Mouse (Mus musculus) C2C12 (cell line): ENCODE measurements around the gene Tnfrsf13b. TPM values are rescaled to one million over a fixed set of nuclear protein-coding genes. Genes with fewer than 3 reads are reported as not detected.

ENCODE experiments used
- H3K27me3 ChIP-seq: one replicate; pipeline ENCODE4 v1.6.1; 2011; ENCODE audit not compliant: control insufficient read depth, insufficient read depth, insufficient read length
- H3K36me3 ChIP-seq: one replicate; pipeline ENCODE4 v1.6.1; 2011; ENCODE audit not compliant: control insufficient read depth, insufficient read depth
- H3K4me3 ChIP-seq: one replicate; pipeline ENCODE4 v1.5.1; 2011; ENCODE audit warnings: mild to moderate bottlenecking, control low read depth; ENCODE audit not compliant: poor library complexity, insufficient read depth, severe bottlenecking
- H3K79me2 ChIP-seq: one replicate; pipeline ENCODE4 v1.6.1; 2011; ENCODE audit not compliant: control insufficient read depth, insufficient read depth
- H3K79me3 ChIP-seq: one replicate; pipeline ENCODE4 v1.6.1; 2011; ENCODE audit warnings: low read depth, control low read depth
- H3ac ChIP-seq: one replicate; pipeline ENCODE3; 2011; ENCODE audit warnings: low read depth; ENCODE audit not compliant: control insufficient read depth, insufficient read length
- CEBPB ChIP-seq: IDR thresholded peaks from one replicate; pipeline ENCODE4 v1.6.1; 2011; ENCODE audit warnings: low read depth, mild to moderate bottlenecking, control low read depth, moderate library complexity
- CTCF ChIP-seq: IDR thresholded peaks from one replicate; pipeline ENCODE4 v1.5.1; 2011; ENCODE audit not compliant: control insufficient read depth, insufficient read depth, insufficient read length
- FOSL1 ChIP-seq: IDR thresholded peaks from one replicate; pipeline ENCODE4 v1.8.0; 2011; ENCODE audit warnings: mild to moderate bottlenecking, low read length; ENCODE audit not compliant: poor library complexity, insufficient read depth, severe bottlenecking
- MAX ChIP-seq: IDR thresholded peaks from one replicate; pipeline ENCODE4 v1.6.1; 2011; ENCODE audit warnings: mild to moderate bottlenecking, control low read depth
- MYOD1 ChIP-seq: IDR thresholded peaks from one replicate; pipeline ENCODE4 v1.6.1; 2011; ENCODE audit warnings: low read depth; ENCODE audit not compliant: control insufficient read depth, insufficient read length
- MYOG ChIP-seq: IDR thresholded peaks from one replicate; pipeline ENCODE4 v1.6.1; 2011; ENCODE audit not compliant: control insufficient read depth, insufficient read length; ENCODE audit errors: extremely low read depth
- USF1 ChIP-seq: IDR thresholded peaks from one replicate; pipeline ENCODE4 v1.6.1; 2011; ENCODE audit warnings: low read depth, mild to moderate bottlenecking, control low read depth, moderate library complexity
- polyA plus RNA-seq: library from polyadenylated mRNA; unstranded; fragments of >200 nt; fragmentation: generic; extraction: Trizol; gene quantifications from one replicate; pipeline ENCODE4 v1.2.1, GENCODE M21; 2012; ENCODE audit warnings: missing spikeins

The Tnfrsf13b gene
- polyA plus RNA-seq, 1 experiment: not detected

- Histone ChIP-seq H3K36me3 (peaks cover 4% of the 10 kb centered on the region), H3K79me2 (peaks cover 55% of the 10 kb centered on the region), H3K27me3 (no peaks in the 10 kb centered on the region), H3ac (peak overlapping the region; percentile 84), H3K4me3 (peak overlapping the region; percentile 99), H3K79me3 (peaks cover 52% of the 10 kb centered on the region)
- TF ChIP-seq MAX: peak; percentile 16
- TF ChIP-seq CTCF: peak; percentile 17
- TF ChIP-seq MYOG: no peak
- TF ChIP-seq USF1: no peak
- TF ChIP-seq CEBPB: no peak
These were observed 47.8 kb downstream of the Tnfrsf13b start for GRCm38 (mm10) chr11:61174291-61174820.

- H3K79me2 ChIP-seq: peaks cover 48% of the 10 kb centered on the region
- H3K79me3 ChIP-seq: peaks cover 46% of the 10 kb centered on the region
- no peaks in the 10 kb centered on the region for H3K27me3 ChIP-seq
- H3K36me3 ChIP-seq: peaks cover 4% of the 10 kb centered on the region
- peak within 1 kb of the TSS; percentile 84 for H3ac ChIP-seq
- peak within 1 kb of the TSS; percentile 99 for H3K4me3 ChIP-seq
- TF ChIP-seq CTCF (no peak), FOSL1 (no peak), MYOG (no peak), USF1 (no peak), MYOD1 (no peak), MAX (no peak), CEBPB (no peak)
These were observed 48.5 kb downstream of the Tnfrsf13b start, which contains the start of gene Usp22 for GRCm38 (mm10) chr11:61174821-61175658. Gene Usp22 (minus strand): TSS chr11:61175055.

GRCm38 (mm10) chr11:61175778-61176177, 49.2 kb downstream of the Tnfrsf13b start:
- Histone ChIP-seq H3K27me3 (no peaks in the 10 kb centered on the region), H3K79me2 (peaks cover 40% of the 10 kb centered on the region), H3K4me3 (no peak overlapping the region), H3K79me3 (peaks cover 38% of the 10 kb centered on the region), H3ac (no peak overlapping the region), H3K36me3 (peaks cover 4% of the 10 kb centered on the region)
- TF ChIP-seq CEBPB (no peak), CTCF (no peak), FOSL1 (no peak), MYOD1 (no peak), USF1 (no peak), MYOG (no peak), MAX (no peak)

- Histone ChIP-seq H3K79me2 (peaks cover 35% of the 10 kb centered on the region), H3ac (no peak overlapping the region), H3K79me3 (peaks cover 33% of the 10 kb centered on the region), H3K36me3 (peaks cover 4% of the 10 kb centered on the region), H3K27me3 (no peaks in the 10 kb centered on the region), H3K4me3 (no peak overlapping the region)
- no peak for TF ChIP-seq CTCF
- TF ChIP-seq MAX: no peak
- no peak for TF ChIP-seq FOSL1
- TF ChIP-seq MYOD1: no peak
- TF ChIP-seq USF1: no peak
- no peak for TF ChIP-seq CEBPB
- TF ChIP-seq MYOG: no peak
These were observed 49.8 kb downstream of the Tnfrsf13b start for GRCm38 (mm10) chr11:61176321-61176720.

- Histone ChIP-seq H3K79me3 (no peaks in the 10 kb centered on the region), H3ac (no peak overlapping the region), H3K36me3 (no peaks in the 10 kb centered on the region), H3K79me2 (no peaks in the 10 kb centered on the region), H3K27me3 (no peaks in the 10 kb centered on the region), H3K4me3 (no peak overlapping the region)
- TF ChIP-seq MAX (no peak), USF1 (no peak), MYOG (no peak), MYOD1 (no peak), CEBPB (no peak), CTCF (no peak)
These were observed 53.8 kb downstream of the Tnfrsf13b start for GRCm38 (mm10) chr11:61180361-61180760.
